In genomic region chr2:141514976-141515375, GRCm38 (mm10) we compare ENCODE assay signal across 23 mouse cellular contexts.
DNase-seq lines count a peak whose midpoint lies in the region; ATAC-seq and TF ChIP-seq lines count a peak whose summit lies in the region.
"Had no signal": no experiment of that assay in that cellular context is flagged by ENCODE, and none has a peak within 500 bp of the region (broad histone marks: within the 10 kb centered on the region; RNA-seq: fewer than 3 reads in every experiment).

No protein-coding gene starts in this region.

- no peak overlapping the region for H3K4me2 ChIP-seq in forebrain, embryonic 13.5 days
- H3K4me2 ChIP-seq in forebrain, embryonic 15.5 days (replicated peaks) = no peak overlapping the region
- H3K4me2 ChIP-seq: embryonic facial prominence, embryonic 13.5 days; heart, embryonic 12.5 days; hindbrain, embryonic 14.5 days; intestine, embryonic 15.5 days had no signal

- H3K36me3 ChIP-seq in forebrain, embryonic 13.5 days (ENCODE audit: poor library complexity, severe bottlenecking) = no peaks in the 10 kb centered on the region
- H3K36me3 ChIP-seq in forebrain, embryonic 15.5 days = no peaks in the 10 kb centered on the region
- H3K36me3 ChIP-seq: embryonic facial prominence, embryonic 13.5 days; heart, embryonic 12.5 days; hindbrain, embryonic 10.5 days; intestine, embryonic 15.5 days had no signal

- no peak overlapping the region for H3K27ac ChIP-seq in forebrain, embryonic 13.5 days
- no peak overlapping the region for H3K27ac ChIP-seq in forebrain, embryonic 15.5 days (replicated peaks)
- H3K27ac ChIP-seq: embryonic facial prominence, embryonic 13.5 days; gastrocnemius, adult 2 months; hindbrain, embryonic 10.5 days; hindbrain, embryonic 14.5 days; intestine, embryonic 15.5 days had no signal

- peak; percentile 63; the same call in 1 of the 2 replicates for ATAC-seq in forebrain, embryonic 13.5 days
- ATAC-seq in forebrain, embryonic 15.5 days (replicated peaks) = no peak
- ATAC-seq: intestine, embryonic 15.5 days had no signal

- WGBS in forebrain, embryonic 13.5 days = 46% methylated on average over 3 of the region's 3 CpGs
- 40% methylated on average over 3 of the region's 3 CpGs for WGBS in forebrain, embryonic 15.5 days

- no peak for TF ChIP-seq POLR2A in brain, embryonic 14.5 days (IDR thresholded peaks at IDR 0.05; ENCODE audit: borderline replicate concordance, extremely low read depth, insufficient read depth, insufficient read length, poor library complexity, severe bottlenecking)

- TF ChIP-seq CTCF in brain, embryonic 14.5 days (IDR thresholded peaks at IDR 0.05; ENCODE audit: borderline replicate concordance, extremely low read depth, insufficient read depth, insufficient read length) = no peak

- peaks cover 6% of the 10 kb centered on the region; the same call in 1 of the 2 replicates for H3K4me1 ChIP-seq in forebrain, embryonic 13.5 days
- H3K4me1 ChIP-seq in forebrain, embryonic 15.5 days = no peaks in the 10 kb centered on the region
- H3K4me1 ChIP-seq: embryonic facial prominence, embryonic 13.5 days; heart, embryonic 12.5 days; intestine, embryonic 15.5 days had no signal

- DNase-seq in embryo, embryonic 11.5 days (ENCODE audit: low read depth, low spot score) = peak; percentile 1
- DNase-seq in embryo, embryonic 9.5 days (ENCODE audit: extremely low spot score) = no peak
- DNase-seq in 3T3-L1 (ENCODE audit: low read depth, low spot score) = peak; percentile 51
- DNase-seq in brain, embryonic 14.5 days (ENCODE audit: low read depth) = peak; percentile 43
- no peak for DNase-seq in layer of hippocampus, postnatal 25 days (ENCODE audit: extremely low spot score in 1 of 2, low spot score in 1 of 2)
- no peak for DNase-seq in spleen, postnatal 36 days (ENCODE audit: low spot score in 2 of 2)
- DNase-seq: adrenal gland, adult 8-10 months; adrenal gland, postnatal 36 days; cerebellum, adult 11 months; cerebellum, adult 8-10 months; cerebellum, postnatal 25 days; gastrocnemius, adult 2 months; gastrocnemius, postnatal 25 days; kidney, adult 18-20 months had no signal

- H3K9ac ChIP-seq in forebrain, embryonic 13.5 days = no peak overlapping the region
- no peak overlapping the region for H3K9ac ChIP-seq in forebrain, embryonic 15.5 days (replicated peaks)
- H3K9ac ChIP-seq: embryonic facial prominence, embryonic 13.5 days; heart, embryonic 12.5 days; hindbrain, embryonic 14.5 days; intestine, embryonic 15.5 days had no signal

- H3K4me3 ChIP-seq in forebrain, embryonic 13.5 days = no peak overlapping the region
- no peak overlapping the region for H3K4me3 ChIP-seq in forebrain, embryonic 15.5 days
- H3K4me3 ChIP-seq: embryonic facial prominence, embryonic 13.5 days; erythroblast, embryonic 14.5 days; gastrocnemius, adult 2 months; heart, embryonic 12.5 days; hindbrain, embryonic 10.5 days; intestine, embryonic 15.5 days had no signal

- H3K27me3 ChIP-seq in forebrain, embryonic 13.5 days = no peaks in the 10 kb centered on the region
- no peaks in the 10 kb centered on the region for H3K27me3 ChIP-seq in forebrain, embryonic 15.5 days
- H3K27me3 ChIP-seq: CH12.LX; embryonic facial prominence, embryonic 13.5 days; heart, embryonic 12.5 days; intestine, embryonic 15.5 days had no signal

- no peaks in the 10 kb centered on the region for H3K9me3 ChIP-seq in forebrain, embryonic 13.5 days (replicated peaks)
- no peaks in the 10 kb centered on the region for H3K9me3 ChIP-seq in forebrain, embryonic 15.5 days
- H3K9me3 ChIP-seq: embryonic facial prominence, embryonic 13.5 days; heart, embryonic 12.5 days; hindbrain, embryonic 10.5 days; intestine, embryonic 15.5 days had no signal

Comparison
In these comparisons a context has a peak if more than half of its experiments do, and no peak if none do; other contexts are left out.
1. DNase-seq: peak in embryo, embryonic 11.5 days (single experiment), 3T3-L1 (single experiment) and brain, embryonic 14.5 days (single experiment); none in embryo, embryonic 9.5 days (single experiment), layer of hippocampus, postnatal 25 days (0 of 2) and spleen, postnatal 36 days (0 of 2).